Mouse (Mus musculus) thymus, postnatal 14 days (tissue): ENCODE results near the gene Il13.
A peak's percentile ranks its signal among the peaks of the same experiment; 100 is the strongest.

Experiments
- DNase-seq: peaks from one replicate; pipeline ENCODE4 v3.0.0; 2021

Il13 gene

DNA sequence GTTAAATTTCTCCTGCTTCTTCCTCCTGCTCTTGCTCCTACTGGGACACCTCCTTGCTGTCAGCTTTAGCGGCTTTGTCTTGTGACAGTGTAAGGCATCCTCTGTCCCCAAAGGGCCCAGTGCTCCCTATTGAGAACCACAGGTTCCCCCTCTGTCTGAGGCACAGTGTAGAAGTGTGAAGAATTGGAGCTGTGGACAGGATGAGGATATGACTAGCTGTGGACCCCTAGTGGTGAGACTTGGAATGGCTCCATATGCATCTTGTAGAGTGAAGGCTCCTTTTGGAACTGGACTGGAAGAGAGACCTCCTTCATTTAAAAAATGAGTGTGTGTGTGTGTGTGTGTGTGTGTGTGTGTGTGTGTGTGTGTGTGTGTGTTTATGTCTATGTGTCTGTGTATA, 6.6 kb downstream of the Il13 start:
- peak; percentile 76 for DNase-seq

DNA sequence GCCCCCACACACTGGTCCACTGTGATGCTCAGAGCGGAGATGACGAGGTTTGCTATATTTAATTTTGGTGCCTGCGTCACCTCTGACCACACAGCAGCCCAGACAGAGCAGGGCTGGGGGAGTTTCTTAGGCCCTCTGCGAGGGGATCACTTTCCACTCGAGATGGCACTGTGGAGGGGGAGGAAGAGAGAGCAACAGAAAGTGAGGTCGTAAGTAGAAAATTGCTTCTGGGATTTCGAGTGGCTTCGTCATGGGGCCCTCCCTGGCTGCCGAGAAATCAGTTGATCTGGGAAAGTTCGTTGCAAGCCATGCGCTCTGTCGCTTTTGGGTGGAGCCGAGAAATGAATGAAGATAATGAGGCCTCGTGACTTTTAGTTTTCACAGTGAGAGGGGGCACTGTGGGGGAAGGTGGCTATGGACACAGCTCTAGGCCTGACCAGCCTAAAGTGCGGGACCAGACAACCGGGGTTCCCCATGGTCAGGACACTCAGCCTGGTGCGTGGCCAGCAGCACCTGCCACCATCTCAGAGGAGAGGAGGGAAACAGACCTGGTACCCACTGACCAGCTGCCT, 7.6 kb downstream of the Il13 start:
- DNase-seq: no peak

DNA sequence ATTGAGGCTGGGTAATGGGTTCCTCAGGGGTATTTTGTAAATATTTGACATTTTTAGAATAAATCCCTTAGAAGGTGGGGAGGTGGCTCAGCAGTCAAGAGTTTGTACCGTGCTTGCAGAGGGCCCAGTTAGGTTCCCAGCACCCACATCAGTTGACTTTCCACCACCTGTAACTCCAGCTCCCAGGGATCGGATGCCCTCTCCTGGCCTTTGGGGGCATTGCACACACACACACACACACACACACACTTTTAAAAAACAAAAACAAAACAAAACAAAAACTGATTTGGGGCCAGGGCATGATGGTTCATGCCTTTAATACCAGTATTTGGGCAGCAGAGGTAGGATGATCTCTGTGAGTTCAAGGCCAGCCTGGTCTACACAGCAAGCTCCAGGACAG, 10.4 kb downstream of the Il13 start:
- no peak for DNase-seq

DNA sequence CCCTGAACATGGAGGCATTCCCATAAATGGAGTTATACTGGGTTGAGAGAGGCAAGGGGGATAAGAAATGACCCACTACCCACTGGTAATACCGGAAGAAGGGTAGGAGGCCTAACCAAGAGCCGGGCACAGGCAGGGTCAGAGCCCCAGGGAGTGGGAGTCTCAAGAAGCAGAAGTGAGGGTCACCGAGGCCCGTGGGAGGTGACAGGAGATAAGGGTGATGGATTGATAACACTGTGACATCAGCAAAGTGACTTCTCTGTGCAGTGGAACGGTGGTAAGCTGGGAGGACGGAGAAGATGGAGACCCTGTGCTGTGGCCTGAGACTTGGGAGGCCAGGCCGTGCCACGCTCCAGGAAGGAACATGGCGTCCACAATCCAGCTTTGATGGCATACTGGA, 10.9 kb downstream of the Il13 start:
- DNase-seq: no peak

DNA sequence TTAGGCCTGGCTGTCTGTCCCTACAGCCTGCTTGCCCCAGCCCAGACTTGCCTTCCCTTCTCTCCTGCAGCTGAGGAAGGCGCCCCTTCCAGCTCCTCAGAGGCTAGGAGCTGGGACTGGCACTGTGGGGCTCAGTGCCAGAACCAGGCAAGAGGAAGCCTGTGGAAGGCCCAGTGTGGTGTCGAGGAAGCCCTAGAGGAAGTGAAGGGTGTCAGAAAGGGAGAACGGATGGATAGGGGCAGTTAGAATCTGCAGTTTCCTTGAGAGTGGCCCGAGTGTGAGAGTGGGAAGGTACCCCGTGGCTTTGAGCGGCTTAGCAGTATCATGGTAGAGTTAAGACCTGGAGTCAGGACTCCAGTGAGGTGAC, 12.1 kb downstream of the Il13 start:
- no peak for DNase-seq

DNA sequence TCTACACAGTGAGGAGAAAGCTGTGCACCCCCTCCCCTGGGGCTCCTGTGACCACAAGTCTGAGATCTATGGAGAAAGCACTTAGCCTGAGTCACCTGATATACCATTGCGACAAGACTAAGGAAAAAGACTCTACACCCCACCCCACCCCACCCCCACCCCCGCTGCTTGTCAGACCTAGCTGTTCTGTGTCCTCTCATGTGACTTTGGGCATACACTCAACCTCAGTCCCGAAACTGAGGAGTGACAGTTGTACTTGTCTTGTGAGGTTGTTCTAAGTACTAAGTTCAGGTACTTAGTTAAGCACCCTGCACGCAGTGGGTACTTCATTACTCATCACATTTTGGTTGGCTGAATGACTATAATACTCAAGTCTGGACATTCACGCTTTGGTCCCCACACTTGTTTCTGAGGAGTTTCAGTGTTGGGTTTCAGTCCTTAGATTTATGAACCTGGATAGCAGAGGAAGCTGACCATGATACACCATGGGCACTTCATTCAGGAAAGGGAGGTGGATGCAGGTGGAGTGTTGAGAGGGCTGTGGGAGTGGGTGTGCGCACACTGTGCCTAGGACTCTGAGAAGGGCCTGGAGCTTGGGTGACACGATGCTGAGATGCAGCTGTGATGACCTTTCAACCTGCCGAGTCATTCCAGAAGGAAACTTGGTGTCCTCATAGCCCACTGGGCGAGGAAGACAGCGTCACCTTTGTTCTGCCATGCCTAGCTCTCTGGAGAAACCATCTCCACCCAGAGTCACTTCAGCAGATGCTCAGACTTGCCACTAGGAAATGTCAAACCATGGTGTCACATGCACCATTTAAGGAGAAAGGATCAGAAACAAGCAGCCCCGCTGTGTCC, 12.7 kb downstream of the Il13 start:
- no peak for DNase-seq

DNA sequence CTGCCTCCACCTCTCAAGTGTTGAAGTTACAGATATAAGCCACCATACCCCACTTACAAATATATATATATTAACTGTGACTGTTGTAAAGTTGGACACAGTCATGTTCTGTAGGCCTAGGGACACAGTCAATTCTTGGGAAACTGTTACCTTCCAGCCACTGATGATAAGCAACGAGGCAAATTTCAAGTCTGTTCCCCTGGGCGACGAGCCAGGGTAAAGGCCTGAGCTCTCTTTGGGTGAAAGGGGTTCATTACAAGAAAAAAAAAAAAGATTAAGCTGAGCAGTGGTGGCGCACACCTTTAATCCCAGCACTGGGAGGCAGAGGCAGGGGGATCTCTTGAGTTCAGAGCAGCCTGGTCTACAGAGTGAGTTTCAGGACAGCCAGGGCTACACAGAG, 14.4 kb downstream of the Il13 start:
- no peak for DNase-seq

DNA sequence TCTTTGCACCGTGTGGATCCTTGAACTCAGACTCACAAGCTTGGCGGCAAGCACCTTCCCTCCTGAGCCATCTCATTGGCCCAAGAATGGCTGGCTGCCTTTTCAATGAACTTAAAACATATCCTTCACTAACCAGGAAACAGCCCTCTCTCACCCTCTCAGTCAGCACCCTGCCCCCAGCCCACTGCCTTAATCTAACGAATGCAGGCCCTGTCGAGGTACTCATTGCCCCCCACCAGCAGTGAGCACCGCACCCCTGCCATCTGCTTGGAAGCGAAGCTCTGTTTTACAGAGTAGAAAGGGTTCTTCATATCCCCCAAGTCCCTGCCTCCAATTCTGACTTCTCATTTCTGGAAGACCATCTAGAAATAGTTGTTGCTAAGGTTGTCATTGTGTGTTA, 15.1 kb downstream of the Il13 start:
- no peak for DNase-seq

DNA sequence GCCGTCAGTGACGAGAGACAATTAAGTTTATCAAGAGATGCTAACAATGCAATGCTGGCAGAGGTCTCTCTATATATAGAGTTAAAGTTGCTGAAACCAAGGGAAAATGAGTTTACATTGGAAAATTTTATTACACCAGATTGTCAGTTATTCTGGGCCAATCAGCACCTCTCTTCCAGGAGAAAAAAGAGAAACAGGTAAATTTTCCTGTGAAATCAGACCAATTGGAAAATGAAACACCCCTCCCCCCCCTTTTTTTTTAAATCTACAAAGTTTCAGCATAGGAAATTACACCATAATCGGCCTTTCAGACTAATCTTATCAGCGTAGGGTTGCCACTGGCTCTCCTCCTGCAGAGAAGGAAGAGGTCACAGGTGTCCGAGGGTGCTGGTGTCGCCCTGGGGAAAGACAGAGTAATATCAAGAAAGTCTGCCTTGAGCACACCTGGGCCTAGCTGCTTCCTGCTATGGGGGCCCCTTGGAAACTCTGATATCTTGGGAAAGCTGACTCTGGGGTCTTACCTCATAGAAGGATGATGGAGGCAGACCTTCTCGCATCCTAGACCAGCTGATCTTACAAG, 15.8 kb downstream of the Il13 start, which contains the start of gene Il4:
TSS of gene Il4 (minus strand) at position 51 of the 580 bp plus-strand sequence.
- DNase-seq: no peak

DNA sequence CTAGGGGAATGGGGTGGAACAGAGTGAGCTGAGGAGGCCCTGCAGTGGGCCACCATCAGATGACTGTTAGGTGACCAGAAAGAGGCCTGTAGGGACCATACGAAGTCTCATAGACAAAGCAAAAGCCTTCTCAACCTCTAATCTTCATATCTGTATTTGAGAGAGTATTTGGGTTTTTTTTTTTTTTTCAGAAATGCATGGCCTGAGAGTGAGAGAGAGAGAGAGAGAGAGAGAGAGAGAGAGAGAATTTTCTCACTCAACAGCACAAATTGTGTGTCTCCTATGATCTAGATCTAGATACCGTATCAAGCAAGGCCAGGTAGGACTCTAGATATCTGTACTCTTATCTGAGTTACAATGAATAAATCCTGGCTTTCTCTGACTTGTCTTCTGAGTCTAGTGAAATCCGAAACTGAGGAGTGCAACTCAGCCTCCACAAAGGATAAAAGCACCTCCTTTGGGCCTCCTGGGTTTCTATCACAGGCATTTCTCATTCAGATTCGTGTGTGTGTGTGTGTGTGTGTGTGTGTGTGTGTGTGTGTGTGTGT, 16.9 kb downstream of the Il13 start:
- DNase-seq: no peak

DNA sequence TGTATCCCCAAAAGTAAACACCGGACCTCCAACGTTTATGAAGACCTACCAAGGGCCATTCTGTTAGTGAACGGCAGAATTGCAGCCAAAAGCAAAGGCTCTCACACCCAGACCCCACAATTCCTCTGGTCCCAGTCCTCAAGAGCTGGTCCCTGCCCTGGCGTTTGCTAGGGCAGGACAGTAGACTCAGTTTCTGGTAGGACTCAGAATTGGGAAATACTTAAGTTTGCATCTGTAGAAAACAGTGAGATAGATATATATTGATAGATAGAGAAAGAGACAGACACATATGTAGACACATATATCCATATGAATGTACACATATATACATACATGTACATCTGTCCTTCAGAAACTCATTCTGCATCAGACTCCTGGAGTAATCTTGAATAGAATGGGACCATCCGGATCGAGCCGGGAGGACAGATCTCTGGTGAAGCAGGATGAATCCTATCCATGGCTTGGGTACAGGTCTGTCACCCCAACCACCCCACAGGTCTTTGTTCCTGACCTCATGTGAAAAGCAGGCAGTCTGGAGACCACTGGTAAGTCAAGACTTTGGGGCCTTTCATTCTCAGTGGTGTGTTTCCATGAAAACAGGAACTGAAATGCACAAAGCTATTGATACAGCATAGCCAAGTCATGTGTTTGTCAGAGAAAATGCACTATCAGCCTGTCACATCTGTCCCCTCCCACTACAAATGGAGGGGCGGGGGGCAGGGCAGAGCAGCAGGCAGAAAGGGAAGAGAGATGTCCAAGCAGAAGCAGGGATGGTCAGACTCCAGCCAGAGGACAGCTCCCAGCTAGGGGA, 17.5 kb downstream of the Il13 start:
- no peak for DNase-seq

DNA sequence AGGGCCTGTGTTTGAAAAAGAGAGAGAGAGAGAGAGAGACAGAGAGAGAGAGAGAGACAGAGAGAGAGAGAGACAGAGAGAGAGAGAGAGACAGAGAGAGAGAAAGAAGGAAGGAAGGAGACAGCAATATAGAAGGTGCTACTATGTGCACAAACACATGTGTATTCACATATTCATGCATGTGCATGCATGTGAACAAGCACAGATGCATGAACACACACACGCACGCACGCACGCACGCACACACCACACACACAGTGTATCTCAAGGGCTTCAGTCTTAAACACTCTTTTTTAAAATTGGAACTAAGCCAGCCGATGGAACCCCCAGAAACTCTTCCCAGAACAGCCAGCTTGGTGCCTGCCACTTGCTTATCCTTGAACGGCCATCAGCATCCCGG, 18.9 kb downstream of the Il13 start:
- no peak for DNase-seq

DNA sequence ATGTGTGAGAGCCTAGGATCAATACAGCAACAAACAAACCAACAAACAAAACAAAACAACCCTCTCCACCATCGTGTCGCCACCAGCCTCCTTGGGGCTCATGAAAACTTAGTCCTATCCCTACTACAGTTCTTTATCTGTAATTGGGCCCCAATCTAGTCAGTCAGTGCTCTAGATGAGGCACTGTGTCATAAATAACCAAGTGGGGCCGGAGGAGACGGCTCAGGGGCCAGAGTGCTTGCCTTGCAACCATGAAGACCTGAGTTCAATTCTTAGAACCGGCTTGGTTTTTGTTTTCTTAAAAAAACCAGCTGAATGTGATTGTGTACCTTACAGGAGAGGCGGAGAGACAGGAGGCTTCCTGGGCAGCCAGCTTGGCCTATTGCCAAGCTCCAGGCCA, 19.3 kb downstream of the Il13 start:
- DNase-seq: no peak

DNA sequence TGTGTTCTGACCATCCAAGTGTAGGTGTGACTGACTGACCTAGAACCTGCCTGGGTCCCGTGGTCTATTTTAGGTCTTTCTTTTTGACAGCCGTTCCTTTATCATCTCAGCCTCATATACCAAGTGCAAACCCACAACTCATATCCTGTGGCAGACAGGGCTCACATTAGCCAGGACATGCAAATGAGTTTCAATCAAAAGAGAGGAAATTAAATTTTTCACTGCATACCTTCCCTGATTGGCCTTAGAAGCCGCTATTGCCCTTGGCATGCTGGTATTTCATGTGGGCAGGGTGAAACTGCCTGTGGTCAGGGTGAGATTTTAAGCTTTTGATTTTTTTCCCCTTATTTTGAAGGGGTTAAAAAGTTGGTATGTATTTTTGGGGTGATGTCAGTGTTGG, 24.8 kb downstream of the Il13 start:
- DNase-seq: no peak

DNA sequence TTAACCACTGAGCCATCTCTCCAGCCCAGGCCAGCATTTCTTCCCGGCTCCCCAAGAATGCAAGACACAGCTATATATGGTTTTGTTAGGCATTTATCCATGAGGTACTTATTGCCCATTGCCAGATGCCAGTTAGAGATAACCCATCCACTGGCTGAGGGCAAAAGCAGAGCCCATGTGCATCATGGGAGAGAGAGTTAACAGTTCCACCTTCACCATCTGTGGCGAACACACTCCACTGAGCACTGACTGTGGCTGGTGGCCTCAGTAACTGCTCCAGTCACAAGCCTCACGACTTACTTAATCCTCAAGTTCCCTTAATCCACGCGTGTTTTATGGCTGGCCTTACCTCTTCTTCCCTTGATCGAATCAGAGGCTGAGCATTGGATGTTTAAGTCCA, 25.3 kb downstream of the Il13 start:
- no peak for DNase-seq

DNA sequence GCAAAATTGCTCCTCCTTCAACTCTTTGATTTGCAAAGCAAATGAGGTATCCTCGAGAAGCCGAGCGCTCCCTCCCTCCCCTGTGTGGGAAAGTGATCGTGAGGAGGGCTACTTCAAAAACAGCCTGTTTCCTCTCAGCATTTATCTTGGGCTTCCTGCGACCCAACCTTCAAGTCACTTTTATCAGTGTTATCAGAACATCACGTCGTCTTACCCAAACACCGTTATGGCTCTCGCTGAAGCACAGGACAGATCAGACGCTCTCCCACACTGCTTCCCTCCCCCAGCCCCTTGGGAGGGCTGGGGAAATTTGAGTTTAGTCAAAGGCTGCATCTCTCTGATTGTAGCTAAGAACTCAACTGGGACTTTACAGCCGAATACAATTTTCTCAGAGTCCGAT, 28.9 kb downstream of the Il13 start:
- no peak for DNase-seq

DNA sequence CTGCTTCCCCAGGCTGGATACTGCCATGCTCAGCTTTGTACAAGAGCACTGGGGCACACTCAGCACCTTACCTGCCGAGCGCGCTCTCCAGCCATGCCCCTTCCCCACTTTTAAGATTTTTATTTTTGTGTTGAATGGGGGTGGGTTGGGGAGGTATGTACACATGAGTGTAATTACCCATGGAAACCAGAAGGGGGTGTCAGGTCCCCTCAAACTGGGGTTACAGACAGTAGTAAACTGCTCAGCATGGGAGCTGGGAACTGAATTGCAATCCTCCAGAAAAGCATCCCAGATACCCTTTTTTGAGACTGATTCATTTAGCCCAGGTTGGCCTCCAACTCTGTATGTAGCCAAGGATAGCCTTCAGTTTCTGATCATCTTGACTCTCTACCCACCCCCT, 29.5 kb downstream of the Il13 start:
- DNase-seq: no peak

DNA sequence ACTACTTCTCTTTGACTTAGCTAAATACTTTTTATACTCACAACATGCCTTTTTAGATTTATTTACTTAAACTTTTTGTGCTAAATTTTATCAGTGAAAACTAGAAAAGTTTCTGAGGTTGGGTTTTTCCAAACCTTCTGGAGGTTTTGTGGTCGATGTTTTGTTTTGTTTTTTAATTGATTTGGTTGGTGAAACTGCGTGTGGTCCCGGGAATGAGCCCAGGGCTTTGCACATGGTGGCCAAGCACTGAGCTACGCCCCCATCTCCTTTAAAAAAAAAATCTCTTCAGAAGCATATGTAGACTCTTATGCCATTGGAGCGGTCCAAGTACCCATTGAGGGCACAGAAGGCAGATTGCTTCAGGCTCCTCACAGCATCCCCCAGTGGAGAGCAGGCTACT, 43.4 kb downstream of the Il13 start:
- no peak for DNase-seq

DNA sequence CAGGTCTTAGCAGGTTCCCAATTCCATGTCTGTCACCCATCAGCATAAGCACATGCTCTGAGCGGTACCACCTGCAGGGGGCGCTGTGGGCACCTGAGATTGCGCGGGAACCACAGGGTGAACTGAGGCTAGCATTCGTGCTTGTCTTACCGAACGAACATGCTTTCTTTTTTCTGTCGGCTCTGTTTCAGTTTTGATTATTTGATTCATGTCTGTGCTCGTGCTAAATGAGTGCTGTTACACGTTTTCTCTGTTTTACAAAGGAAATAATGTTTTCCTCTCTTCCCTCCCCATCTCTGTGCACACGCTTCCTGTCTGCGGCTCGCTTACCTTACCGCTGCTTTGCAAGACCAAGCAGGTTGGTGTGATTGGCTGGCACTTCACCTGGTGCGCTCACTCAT, 44.1 kb downstream of the Il13 start:
- peak; percentile 75 for DNase-seq

DNA sequence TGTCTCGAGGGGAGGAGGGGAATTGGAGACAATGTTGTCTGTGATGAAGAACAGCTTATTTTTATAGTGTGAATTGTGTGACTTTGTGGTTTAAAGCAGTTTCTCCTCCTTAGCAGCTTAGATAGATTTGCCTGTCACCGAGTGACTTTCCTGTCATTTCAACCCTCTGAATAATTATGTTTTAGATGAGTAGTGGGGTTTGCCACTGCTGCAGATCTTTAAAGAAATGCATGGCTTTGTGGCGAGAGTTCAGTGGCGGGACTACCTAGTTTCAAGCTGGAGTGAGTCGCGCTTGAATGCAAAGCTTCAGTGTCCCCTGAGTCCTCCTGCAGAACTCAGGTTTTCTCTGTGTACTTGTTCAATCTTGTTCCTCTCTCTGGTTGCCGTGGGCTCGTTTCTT, 46.2 kb downstream of the Il13 start:
- no peak for DNase-seq

DNA sequence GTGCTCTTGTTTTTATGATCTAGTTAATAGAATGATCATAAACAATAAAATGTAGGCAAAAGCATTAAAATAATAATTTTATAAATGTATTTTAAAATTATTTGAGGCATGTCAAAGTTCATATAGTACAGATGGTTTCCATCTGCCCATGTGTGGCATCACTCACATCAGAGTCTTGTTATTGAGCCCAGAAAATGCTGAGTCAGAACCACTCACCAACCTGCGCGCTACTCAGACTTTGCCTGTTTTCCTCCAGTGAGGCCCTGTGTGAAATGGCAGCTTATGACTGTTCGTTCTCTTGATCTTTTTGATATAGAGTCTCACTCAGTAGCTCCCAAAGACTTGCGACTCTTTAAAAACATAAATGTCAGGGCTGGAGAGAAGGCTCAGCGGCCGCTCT, 49.0 kb downstream of the Il13 start:
- DNase-seq: no peak

DNA sequence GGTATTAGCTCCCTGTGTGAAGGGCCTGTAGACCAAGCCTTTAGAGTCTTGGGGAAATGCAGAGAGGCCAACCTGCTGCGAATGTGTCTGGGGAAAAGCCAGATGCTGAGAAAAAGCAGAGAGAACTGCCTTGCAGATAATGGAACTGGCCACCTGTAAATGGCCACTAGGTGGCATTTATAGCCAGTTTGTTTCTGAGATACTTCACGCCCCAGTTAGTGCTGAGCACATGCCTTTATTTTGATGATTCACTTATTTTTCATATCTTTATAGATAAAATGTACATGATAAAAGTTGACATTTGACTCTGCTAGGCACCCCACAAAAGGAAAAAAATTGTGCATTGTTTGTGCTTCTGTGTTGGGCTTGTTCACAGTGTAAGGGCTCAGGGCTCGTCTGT, 49.7 kb downstream of the Il13 start:
- peak; percentile 8 for DNase-seq

DNA sequence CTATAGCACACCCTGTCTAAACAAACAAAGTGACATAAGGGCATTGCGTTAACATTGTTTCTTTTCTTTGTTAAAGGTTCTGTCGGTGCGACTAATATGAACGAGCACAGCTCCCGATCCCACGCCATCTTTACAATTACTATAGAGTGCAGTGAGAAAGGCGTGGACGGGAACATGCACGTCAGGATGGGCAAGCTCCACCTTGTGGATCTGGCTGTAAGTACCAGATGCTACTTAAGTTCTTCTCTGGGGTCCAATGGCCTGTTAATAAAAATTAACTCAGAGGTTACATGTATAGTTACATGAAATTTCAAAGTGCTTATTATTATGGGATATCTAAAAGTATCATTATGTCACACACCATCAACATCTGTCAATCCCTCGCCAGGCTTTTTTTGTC, 51.4 kb downstream of the Il13 start:
- DNase-seq: no peak
